Comparison of ENCODE assay signal across 8 mouse cellular contexts in genomic region chr2:178507379-178508014, GRCm38 (mm10).
DNase-seq lines count a peak whose midpoint lies in the region; ATAC-seq and TF ChIP-seq lines count a peak whose summit lies in the region.

No protein-coding gene starts in this region.

- no peak for TF ChIP-seq POLR2A in CH12.LX (IDR thresholded peaks at IDR 0.05; ENCODE audit: low read depth, low read length)

- dilution Hi-C loops in CH12.LX (cut with MboI; ENCODE audit: extremely low pct_ligation_motif_present, extremely low pct_unique_long_range_greater_than_20kb, low sequenced_read_pairs), result no loop called here

- no peaks in the 10 kb centered on the region for H3K79me2 ChIP-seq in CH12.LX (replicated peaks; ENCODE audit: control insufficient read depth, extremely low read depth, insufficient read depth, poor library complexity, severe bottlenecking)

- peak; percentile 84 to 90 for TF ChIP-seq CTCF in CH12.LX (conservative IDR thresholded peaks at IDR 0.05 in 1 of 2, IDR thresholded peaks at IDR 0.05 in 1 of 2; ENCODE audit: low read depth in 2 of 2, low read length in 2 of 2)

- H3K9ac ChIP-seq in CH12.LX (ENCODE audit: insufficient read depth, low read depth), result no peak overlapping the region
- H3K9ac ChIP-seq in embryonic facial prominence, embryonic 11.5 days (replicated peaks; ENCODE audit: low read length), result no peak overlapping the region
- H3K9ac ChIP-seq in hindbrain, embryonic 12.5 days, result no peak overlapping the region

- WGBS in embryonic facial prominence, embryonic 11.5 days, result 44% methylated on average over 6 of the region's 6 CpGs
- WGBS in hindbrain, embryonic 12.5 days, result 47% methylated on average over 6 of the region's 6 CpGs

- H3K27ac ChIP-seq in CH12.LX (ENCODE audit: insufficient read depth, low read depth), result no peak overlapping the region
- no peak overlapping the region for H3K27ac ChIP-seq in embryonic facial prominence, embryonic 11.5 days (replicated peaks; ENCODE audit: low read depth, low read length)
- no peak overlapping the region for H3K27ac ChIP-seq in hindbrain, embryonic 12.5 days

- peak; percentile 92 for TF ChIP-seq RAD21 in CH12.LX (IDR thresholded peaks at IDR 0.05; ENCODE audit: low read depth, low read length)

- peak; percentile 46 for DNase-seq in CH12.LX (ENCODE audit: extremely low read depth)
- peak; percentile 69 for DNase-seq in adrenal gland, postnatal 25 days
- peak; percentile 88 for DNase-seq in embryonic facial prominence, embryonic 11.5 days (ENCODE audit: low spot score)
- DNase-seq in layer of hippocampus, adult 8-10 months (ENCODE audit: low spot score in 2 of 2), result peak; percentile 15 to 85
- peak; percentile 75 for DNase-seq in lung, postnatal 10 days
- peak; percentile 92 for DNase-seq in retina, embryonic 14.5 days (ENCODE audit: low spot score)
- peak; percentile 86 for DNase-seq in thymus, postnatal 4 days

- H3K4me3 ChIP-seq in CH12.LX (replicated peaks in 1 of 3; ENCODE audit: low read depth in 2 of 3, low read length in 2 of 3, poor library complexity in 1 of 3), result no peak overlapping the region
- H3K4me3 ChIP-seq in embryonic facial prominence, embryonic 11.5 days (ENCODE audit: low read depth, low read length), result no peak overlapping the region
- H3K4me3 ChIP-seq in hindbrain, embryonic 12.5 days, result no peak overlapping the region

- H3K4me2 ChIP-seq in CH12.LX (ENCODE audit: insufficient read depth, low read depth, poor library complexity, severe bottlenecking), result no peak overlapping the region
- H3K4me2 ChIP-seq in embryonic facial prominence, embryonic 11.5 days (ENCODE audit: low read depth, low read length), result no peak overlapping the region
- H3K4me2 ChIP-seq in hindbrain, embryonic 12.5 days (replicated peaks), result no peak overlapping the region

- no peaks in the 10 kb centered on the region for H3K9me3 ChIP-seq in CH12.LX (replicated peaks; ENCODE audit: low read length)
- H3K9me3 ChIP-seq in embryonic facial prominence, embryonic 11.5 days (replicated peaks; ENCODE audit: control insufficient read depth, low read length), result no peaks in the 10 kb centered on the region
- H3K9me3 ChIP-seq in hindbrain, embryonic 12.5 days (replicated peaks), result no peaks in the 10 kb centered on the region

- H3K4me1 ChIP-seq in CH12.LX (ENCODE audit: control insufficient read depth in 1 of 2, insufficient read depth in 2 of 2), result no peaks in the 10 kb centered on the region; a peak in 1 of 4 replicates
- no peaks in the 10 kb centered on the region; the same call in none of the 2 replicates for H3K4me1 ChIP-seq in embryonic facial prominence, embryonic 11.5 days (ENCODE audit: control insufficient read depth, insufficient read depth, low read length)
- H3K4me1 ChIP-seq in hindbrain, embryonic 12.5 days, result no peaks in the 10 kb centered on the region

- no peak for TF ChIP-seq EP300 in CH12.LX (IDR thresholded peaks at IDR 0.05; ENCODE audit: low read length)

- peaks cover 6% of the 10 kb centered on the region for H3K27me3 ChIP-seq in CH12.LX (replicated peaks)
- H3K27me3 ChIP-seq in embryonic facial prominence, embryonic 11.5 days (ENCODE audit: control insufficient read depth, insufficient read depth, low read length), result no peaks in the 10 kb centered on the region
- 0 out of 2 replicates have a peak, but pooled peaks cover 4% of the 10 kb centered on the region for H3K27me3 ChIP-seq in hindbrain, embryonic 12.5 days

- H3K36me3 ChIP-seq in CH12.LX (replicated peaks in 1 of 2; ENCODE audit: control insufficient read depth in 1 of 2, insufficient read depth in 1 of 2, low read length in 1 of 2), result no peaks in the 10 kb centered on the region
- H3K36me3 ChIP-seq in embryonic facial prominence, embryonic 11.5 days (replicated peaks; ENCODE audit: control insufficient read depth, insufficient read depth, low read depth, low read length), result no peaks in the 10 kb centered on the region
- no peaks in the 10 kb centered on the region for H3K36me3 ChIP-seq in hindbrain, embryonic 12.5 days

- ATAC-seq in embryonic facial prominence, embryonic 11.5 days (replicated peaks; ENCODE audit: insufficient number of reproducible peaks, low FRiP score, low TSS enrichment, low read depth), result no peak; the same call in 1 of the 2 replicates
- peak; percentile 74 for ATAC-seq in hindbrain, embryonic 12.5 days (ENCODE audit: low FRiP score)

- in situ Hi-C loops in CH12.LX (cut with MboI; ENCODE audit: low pct_ligation_motif_present, low pct_unique_long_range_greater_than_20kb, low sequenced_read_pairs), result no loop called here

TF ChIP-seq in CH12.LX, 34 proteins besides CTCF, POLR2A, EP300 and RAD21:
- TF ChIP-seq NRF1 (IDR thresholded peaks at IDR 0.05; ENCODE audit: low read depth, low read length) (no peak), MXI1 (IDR thresholded peaks at IDR 0.05; ENCODE audit: low read depth, low read length) (no peak), E2F4 (IDR thresholded peaks at IDR 0.05; ENCODE audit: insufficient replicate concordance, low read depth, low read length) (no peak), CHD1 (IDR thresholded peaks at IDR 0.05; ENCODE audit: low read depth, low read length) (no peak), ZC3H11A (IDR thresholded peaks at IDR 0.05; ENCODE audit: low read depth, low read length) (peak; percentile 11; the same call in 1 of the 2 replicates), JUN (IDR thresholded peaks at IDR 0.05; ENCODE audit: insufficient read depth, low read depth, low read length) (no peak), MAZ (IDR thresholded peaks at IDR 0.05; ENCODE audit: low read depth, low read length) (no peak), TBP (conservative IDR thresholded peaks at IDR 0.05; ENCODE audit: low read depth, low read length) (no peak), NELFE (IDR thresholded peaks at IDR 0.05; ENCODE audit: low read depth, low read length) (no peak), RCOR1 (conservative IDR thresholded peaks at IDR 0.05; ENCODE audit: low read depth, low read length) (no peak), SMC3 (IDR thresholded peaks at IDR 0.05; ENCODE audit: low read depth, low read length) (peak; percentile 83), ELF1 (IDR thresholded peaks at IDR 0.05; ENCODE audit: low read depth, low read length) (no peak), ZKSCAN1 (IDR thresholded peaks at IDR 0.05; ENCODE audit: borderline replicate concordance, low read depth, low read length) (no peak)
TF ChIP-seq in CH12.LX: peak in this region for 2.
